Mouse (Mus musculus) right cerebral cortex, adult 18-20 months (tissue): Measurements from ENCODE around the gene Phtf1.
A peak's percentile ranks its signal among the peaks of the same experiment; 100 is the strongest.

ENCODE experiments used
- DNase-seq: peaks from one replicate; pipeline ENCODE4 v3.0.0; 2022; ENCODE audit warnings: mixed read lengths

Phtf1 gene

DNA sequence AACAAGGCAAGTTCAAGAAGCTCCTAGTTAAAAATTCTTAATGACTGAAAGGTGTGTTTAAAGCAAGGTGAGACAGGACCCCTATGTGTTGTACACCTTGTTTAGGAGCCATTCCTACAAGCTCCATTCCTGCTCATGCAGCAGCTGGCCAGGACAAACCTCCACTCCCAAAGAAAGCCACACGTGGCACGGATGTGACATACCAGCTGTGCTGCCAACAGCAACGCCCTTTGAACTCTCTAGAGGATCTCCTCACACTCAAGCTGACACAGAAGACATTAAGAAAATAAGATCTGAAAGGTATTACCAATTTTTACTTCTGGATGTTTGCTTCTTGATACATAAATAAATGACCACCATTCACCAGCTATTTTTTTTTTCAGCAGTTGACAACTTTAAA is 59.0 kb downstream of the Phtf1 start:
- no peak for DNase-seq

DNA sequence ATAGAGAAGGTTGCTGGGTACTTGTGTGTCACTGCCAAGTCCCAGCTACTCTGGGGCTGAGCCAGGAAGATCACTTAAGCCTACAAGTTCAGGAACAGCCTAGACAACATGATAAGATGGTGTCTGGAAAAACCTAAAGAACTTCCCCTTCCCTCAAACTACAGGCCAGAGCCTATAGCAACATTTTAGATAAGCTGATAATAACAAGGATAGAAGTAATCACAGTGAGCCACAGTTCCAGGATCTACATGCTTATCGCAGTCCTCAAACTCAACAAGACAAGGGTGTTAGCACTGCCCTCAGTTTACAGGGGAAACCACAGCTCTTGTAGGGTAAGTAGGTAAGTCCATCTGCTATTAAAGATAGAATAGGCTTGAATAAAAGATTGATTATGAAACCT is 64.2 kb downstream of the Phtf1 start:
- DNase-seq = no peak

DNA sequence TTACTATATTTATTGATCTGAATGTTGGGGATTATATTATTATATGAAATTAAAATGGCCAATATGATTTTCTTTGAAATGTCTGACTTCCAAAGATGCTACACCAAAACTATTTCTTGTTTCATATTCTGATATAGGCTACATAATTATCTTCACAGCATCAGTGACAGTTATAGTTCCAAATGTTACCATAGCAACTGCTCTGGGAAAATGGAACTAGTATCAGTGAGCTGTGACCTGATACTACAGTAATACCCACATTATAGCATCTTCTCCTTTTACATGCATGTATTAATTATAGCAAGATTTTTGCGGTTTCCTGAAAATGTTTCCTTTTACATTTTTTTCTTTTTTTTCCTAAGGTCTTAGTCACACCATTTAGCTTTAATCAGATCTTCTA is 64.8 kb downstream of the Phtf1 start:
- DNase-seq = no peak

DNA sequence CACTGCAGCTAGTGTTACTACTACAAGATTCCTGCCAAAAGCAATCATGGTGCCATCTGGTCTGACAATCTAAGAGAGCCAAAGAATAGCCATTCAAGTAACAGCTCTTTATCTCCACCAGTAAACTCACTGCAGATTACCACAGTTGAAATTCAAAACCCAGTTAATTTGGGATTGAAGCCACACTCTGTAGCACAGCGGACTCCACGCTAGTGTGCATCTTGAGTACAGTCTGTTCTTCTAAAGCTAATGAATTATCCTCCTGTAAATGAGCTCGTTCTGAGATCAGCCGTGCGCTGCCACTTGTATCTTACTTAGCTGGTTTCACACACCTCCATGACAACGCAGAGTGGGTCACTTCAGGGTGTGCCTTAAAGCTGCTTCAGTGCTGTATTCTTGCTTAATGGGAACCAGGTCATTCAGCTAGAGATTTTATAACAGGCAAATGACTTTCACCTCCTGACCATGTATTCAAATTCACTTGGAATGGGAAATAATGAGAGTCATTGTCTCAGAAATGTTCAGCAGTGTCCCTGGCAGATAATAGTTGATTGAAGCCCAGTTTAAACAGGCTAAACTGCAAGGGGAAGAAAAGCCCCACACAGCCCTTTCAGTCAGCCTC is 91.2 kb downstream of the Phtf1 start:
- peak; percentile 64 for DNase-seq

DNA sequence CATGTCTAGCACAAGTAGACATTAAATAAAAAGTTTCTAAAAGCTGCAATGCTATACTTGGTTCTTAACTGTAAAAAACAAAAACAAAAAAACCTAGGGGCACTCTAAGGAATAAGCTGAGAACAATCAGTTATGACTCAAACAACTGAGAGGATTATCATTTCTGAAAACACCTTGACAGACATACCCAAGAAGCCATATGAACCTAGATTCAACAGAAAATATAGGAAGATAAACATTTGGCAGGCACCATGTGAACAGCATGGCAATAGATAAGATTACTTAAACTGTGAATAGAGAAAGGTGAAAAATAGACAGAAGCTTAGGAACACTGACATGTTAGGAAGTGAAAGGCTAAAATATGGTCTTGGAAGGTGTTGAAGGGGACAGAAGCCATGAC is 101.5 kb downstream of the Phtf1 start:
- no peak for DNase-seq
